Mouse (Mus musculus) natural killer cell, adult 2 months (primary cell): ENCODE measurements at regions not wholly inside any gene's neighbourhood (a gene's known extent, or its start where the extent isn't known, plus 50 kb on each side); places are given as distances from the start of the nearest gene placed in this dataset.

Experiments
- DNase-seq, 2 experiments: peaks; one replicate each; pipeline ENCODE4 v3.0.0; 2022; ENCODE audit warnings: low spot score in 2 of 2

GRCm38 (mm10) chr9:60995096-60995495, 200.8 kb downstream of the Uaca start:
- no peak for DNase-seq

- DNase-seq, result peak; percentile 76 to 80
Observed at GRCm38 (mm10) chr9:60998086-60998785, 203.9 kb downstream of the Uaca start.

GRCm38 (mm10) chr9:60999001-60999529, 204.7 kb downstream of the Uaca start:
- peak; percentile 93 for DNase-seq

GRCm38 (mm10) chr9:61000232-61000631, 205.9 kb downstream of the Uaca start:
- DNase-seq, result no peak

GRCm38 (mm10) chr9:61002572-61002971, 208.2 kb downstream of the Uaca start:
- DNase-seq, result no peak

GRCm38 (mm10) chr9:61008446-61008845, 214.1 kb downstream of the Uaca start:
- DNase-seq, result no peak

- DNase-seq, result no peak
Observed at GRCm38 (mm10) chr9:61011066-61011465, 216.7 kb downstream of the Uaca start.

- DNase-seq, result peak; percentile 81 to 85
Observed at GRCm38 (mm10) chr9:61012771-61013540, 218.6 kb downstream of the Uaca start.

- no peak for DNase-seq
Observed at GRCm38 (mm10) chr9:61014151-61014550, 219.8 kb downstream of the Uaca start.

- DNase-seq, result no peak
Observed at GRCm38 (mm10) chr9:61015374-61015890, 221.1 kb downstream of the Uaca start.

GRCm38 (mm10) chr9:61016673-61017072, 222.3 kb downstream of the Uaca start:
- peak; percentile 74 to 78 for DNase-seq

- no peak for DNase-seq
Observed at GRCm38 (mm10) chr9:61019938-61020337, 225.6 kb downstream of the Uaca start.

- DNase-seq, result no peak
Observed at GRCm38 (mm10) chr9:61021810-61022209, 227.5 kb downstream of the Uaca start.

- peak in 1 of 2 experiments; percentile 69 for DNase-seq
Observed at GRCm38 (mm10) chr9:61022371-61023026, 228.2 kb downstream of the Uaca start.

- peak in 1 of 2 experiments; percentile 32 for DNase-seq
Observed at GRCm38 (mm10) chr9:61025341-61025740, 231.0 kb downstream of the Uaca start.

- DNase-seq, result no peak
Observed at GRCm38 (mm10) chr9:61028775-61029401, 234.5 kb downstream of the Uaca start.

GRCm38 (mm10) chr9:61031699-61032447, 237.5 kb downstream of the Uaca start:
- DNase-seq, result no peak

GRCm38 (mm10) chr9:61032448-61033433, 238.4 kb downstream of the Uaca start:
- DNase-seq, result no peak

- no peak for DNase-seq
Observed at GRCm38 (mm10) chr9:61033593-61033992, 239.3 kb downstream of the Uaca start.

GRCm38 (mm10) chr9:61042063-61042462, 247.7 kb downstream of the Uaca start:
- no peak for DNase-seq
